Mouse (Mus musculus) liver, embryonic 14.5 days (tissue): ENCODE data around the gene Lrrtm4. TPM values are rescaled to one million over a fixed set of nuclear protein-coding genes. Genes with fewer than 3 reads are reported as not detected.

Source experiments
- ATAC-seq: fragments of 200-750 bp; cut with Nextera tagmentation; 2 replicates; pipeline ENCODE4 v1.8.0; 2017; ENCODE audit warnings: moderate number of reproducible peaks, mild to moderate bottlenecking, moderate library complexity; ENCODE audit not compliant: insufficient read depth
- DNase-seq, 3 experiments: peaks; one replicate each; pipeline ENCODE4 v3.0.0-alpha.2; 2012 to 2013; ENCODE audit warnings: low read depth in 3 of 3, low spot score in 3 of 3
- H3K27ac ChIP-seq: fragments of 300-500 bp; sonication (generic); 2 replicates; pipeline ENCODE4 v1.5.1; 2014; ENCODE audit warnings: moderate library complexity, mild to moderate bottlenecking, control low read depth, inconsistent platforms
- H3K27me3 ChIP-seq: fragments of 300-500 bp; sonication (generic); 2 replicates; pipeline ENCODE4 v1.6.1; 2014; ENCODE audit warnings: mild to moderate bottlenecking, low read length, moderate library complexity; ENCODE audit not compliant: control insufficient read depth, insufficient read depth
- H3K36me3 ChIP-seq: fragments of 300-500 bp; sonication (generic); replicated peaks from 2 replicates; pipeline ENCODE4 v1.6.1; 2014; ENCODE audit warnings: low read depth; ENCODE audit not compliant: control insufficient read depth, insufficient read depth
- H3K4me1 ChIP-seq, 2 experiments: fragments of 200-500 bp in 1 of 2; fragments of 300-500 bp in 1 of 2; sonication (generic) in 1 of 2; replicated peaks; 2 replicates each; pipeline ENCODE4 v1.6.1; 2012 to 2014; ENCODE audit warnings: antibody characterized with exemption in 1 of 2, inconsistent platforms in 1 of 2, low read length in 1 of 2; ENCODE audit not compliant: control insufficient read depth in 2 of 2, insufficient read depth in 2 of 2
- H3K4me2 ChIP-seq: fragments of 300-500 bp; sonication (generic); 2 replicates; pipeline ENCODE4 v1.6.1; 2014; ENCODE audit warnings: low read depth, mild to moderate bottlenecking, control low read depth, moderate library complexity
- H3K4me3 ChIP-seq, 2 experiments: fragments of 200-500 bp in 1 of 2; fragments of 300-500 bp in 1 of 2; sonication (generic) in 1 of 2; 2 replicates each; pipeline ENCODE4 v1.5.1; 2012 to 2014; ENCODE audit warnings: low read depth in 2 of 2, low read length in 2 of 2, mild to moderate bottlenecking in 2 of 2, control low read depth in 1 of 2, inconsistent platforms in 1 of 2, moderate library complexity in 1 of 2; ENCODE audit not compliant: insufficient read depth in 1 of 2
- H3K9ac ChIP-seq: fragments of 300-500 bp; sonication (generic); replicated peaks from 2 replicates; pipeline ENCODE4 v1.6.1; 2014; ENCODE audit warnings: mild to moderate bottlenecking, control low read depth, moderate library complexity
- H3K9me3 ChIP-seq: fragments of 300-500 bp; sonication (generic); 2 replicates; pipeline ENCODE4 v1.6.1; 2016; ENCODE audit warnings: low read length, mixed read lengths; ENCODE audit not compliant: control insufficient read depth
- CTCF ChIP-seq: IDR thresholded peaks from 2 replicates; pipeline ENCODE4 v1.5.1; 2016; ENCODE audit warnings: antibody characterized with exemption, low read depth, control low read depth
- EP300 ChIP-seq: IDR thresholded peaks from 2 replicates; pipeline ENCODE4 v1.6.1; 2016; ENCODE audit warnings: antibody characterized with exemption, low read depth
- WGBS: fragments of 180-500 bp; shearing (Covaris S2); extraction: QIAGEN DNeasy Blood & Tissue Kit; methylation state at CpG from one replicate; pipeline ENCODE4 v1.1.7; 2014; ENCODE audit not compliant: insufficient replicate concordance; 5-methylcytosine and 5-hydroxymethylcytosine counted together
- polyA plus RNA-seq, 2 experiments: library from polyadenylated mRNA; depleted of rRNA in 1 of 2; stranded (reverse) in 1 of 2; unstranded in 1 of 2; fragments of >200 nt; fragmentation: Nextera tagmentation in 1 of 2; extraction: Ambion mirVana in 1 of 2; gene quantifications; 2 replicates each; pipeline versions ENCODE4 v1.2.1 to v1.2.3; 2012 to 2014

Gene Lrrtm4
- polyA plus RNA-seq, 2 experiments, result 0.03 TPM; not detected in 1

DNA sequence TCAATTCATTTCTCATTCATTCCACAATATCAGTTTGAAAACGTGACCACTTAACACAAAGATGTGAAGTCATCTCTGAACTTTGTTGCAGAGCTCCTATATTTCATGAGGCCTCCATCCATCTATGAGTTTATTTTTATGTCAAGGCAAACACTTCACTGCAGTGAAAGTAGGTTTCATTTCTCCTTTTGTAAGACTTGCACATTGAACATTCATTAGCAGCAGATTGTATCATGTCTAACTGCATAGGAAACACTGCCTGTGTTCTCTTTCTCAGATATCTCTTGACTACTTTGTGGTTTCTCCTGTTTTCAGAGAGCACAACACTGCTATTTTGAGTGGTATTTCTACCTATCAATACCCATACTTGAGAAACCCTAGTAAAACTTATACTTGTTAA is 388.1 kb downstream of the Lrrtm4 start:
- Histone ChIP-seq H3K36me3 (no peaks in the 10 kb centered on the region), H3K4me2 (no peak overlapping the region), H3K9ac (no peak overlapping the region), H3K27me3 (no peaks in the 10 kb centered on the region), H3K4me3 (no peak overlapping the region), H3K27ac (no peak overlapping the region), H3K9me3 (no peaks in the 10 kb centered on the region), H3K4me1 (no peaks in the 10 kb centered on the region)
- WGBS, result 52% methylated on average over 1 of the region's 1 CpGs
- TF ChIP-seq EP300, result no peak
- DNase-seq (no peak), ATAC-seq (no peak)

DNA sequence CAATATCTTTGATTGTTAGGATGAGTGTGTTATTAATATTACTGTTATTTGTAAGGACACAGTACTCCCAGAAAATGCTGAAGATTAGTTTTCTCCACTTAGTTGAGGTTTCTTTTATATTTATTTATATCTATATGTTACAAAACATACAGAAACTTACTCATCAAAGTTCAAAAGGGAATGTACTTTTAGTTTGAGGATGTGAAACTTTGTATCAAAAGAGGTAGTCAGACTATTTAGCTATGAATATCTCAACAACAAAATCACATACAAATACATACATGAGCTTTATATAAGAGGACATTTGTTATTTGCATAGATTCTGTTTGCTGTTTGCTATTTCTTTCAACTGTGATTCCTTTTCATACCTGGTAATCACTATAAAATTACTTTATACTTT is 421.5 kb downstream of the Lrrtm4 start:
- Histone ChIP-seq H3K36me3 (no peaks in the 10 kb centered on the region), H3K4me1 (no peaks in the 10 kb centered on the region), H3K4me2 (no peak overlapping the region), H3K9me3 (no peaks in the 10 kb centered on the region), H3K9ac (no peak overlapping the region), H3K27ac (no peak overlapping the region), H3K4me3 (no peak overlapping the region), H3K27me3 (no peaks in the 10 kb centered on the region)
- ATAC-seq (no peak), DNase-seq (no peak)
- no peak for TF ChIP-seq CTCF
- no peak for TF ChIP-seq EP300

DNA sequence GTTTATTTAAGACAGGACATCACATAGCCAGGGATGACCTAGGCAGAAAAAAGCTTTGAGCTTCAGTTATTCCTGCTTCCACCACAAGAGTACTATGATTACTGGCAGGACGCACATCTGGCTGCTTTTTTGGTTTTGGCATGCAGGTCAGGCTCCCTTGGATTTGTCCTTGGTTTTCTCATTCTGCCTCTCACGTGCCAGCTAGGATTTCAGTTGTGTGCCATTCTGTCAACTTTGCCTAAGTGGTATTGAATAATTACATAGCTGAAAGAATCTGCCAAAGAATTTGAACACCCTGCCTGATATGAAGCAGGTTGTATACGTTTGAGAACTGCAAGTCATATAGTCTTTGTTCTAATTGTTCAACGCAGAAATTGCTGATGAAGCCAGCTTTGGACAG is 451.9 kb downstream of the Lrrtm4 start:
- Histone ChIP-seq H3K36me3 (no peaks in the 10 kb centered on the region), H3K4me1 (no peaks in the 10 kb centered on the region), H3K9ac (no peak overlapping the region), H3K4me3 (no peak overlapping the region), H3K9me3 (no peaks in the 10 kb centered on the region), H3K27ac (no peak overlapping the region), H3K27me3 (no peaks in the 10 kb centered on the region), H3K4me2 (no peak overlapping the region)
- ATAC-seq (no peak), DNase-seq (no peak)
- WGBS, result 54% methylated on average over 4 of the region's 4 CpGs
- TF ChIP-seq CTCF (no peak), EP300 (no peak)

DNA sequence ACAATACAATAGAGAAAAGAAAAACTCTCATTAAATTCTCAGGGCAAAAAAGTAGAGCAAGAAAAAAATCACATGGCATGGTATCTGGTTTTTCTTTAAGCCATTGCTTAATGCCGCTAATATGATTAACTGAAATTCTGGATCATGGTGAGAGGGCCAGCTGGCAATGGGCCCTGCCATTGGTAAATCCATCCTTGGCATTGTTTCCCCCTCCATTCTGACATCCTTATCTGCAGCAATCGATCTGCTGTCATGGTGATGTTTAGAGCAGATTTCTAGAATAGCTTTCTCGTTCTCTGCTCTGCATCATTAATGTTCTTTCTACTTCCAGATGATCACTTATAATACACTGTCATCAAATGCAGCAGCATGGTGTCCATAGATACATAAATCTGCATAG is 457.5 kb downstream of the Lrrtm4 start:
- Histone ChIP-seq H3K4me1 (no peaks in the 10 kb centered on the region), H3K27ac (no peak overlapping the region), H3K9ac (no peak overlapping the region), H3K4me3 (no peak overlapping the region), H3K9me3 (no peaks in the 10 kb centered on the region), H3K27me3 (no peaks in the 10 kb centered on the region), H3K36me3 (no peaks in the 10 kb centered on the region), H3K4me2 (no peak overlapping the region)
- no peak for DNase-seq
- no peak for ATAC-seq
- WGBS, result 72% methylated on average over 3 of the region's 3 CpGs
- no peak for TF ChIP-seq CTCF
- TF ChIP-seq EP300, result no peak

DNA sequence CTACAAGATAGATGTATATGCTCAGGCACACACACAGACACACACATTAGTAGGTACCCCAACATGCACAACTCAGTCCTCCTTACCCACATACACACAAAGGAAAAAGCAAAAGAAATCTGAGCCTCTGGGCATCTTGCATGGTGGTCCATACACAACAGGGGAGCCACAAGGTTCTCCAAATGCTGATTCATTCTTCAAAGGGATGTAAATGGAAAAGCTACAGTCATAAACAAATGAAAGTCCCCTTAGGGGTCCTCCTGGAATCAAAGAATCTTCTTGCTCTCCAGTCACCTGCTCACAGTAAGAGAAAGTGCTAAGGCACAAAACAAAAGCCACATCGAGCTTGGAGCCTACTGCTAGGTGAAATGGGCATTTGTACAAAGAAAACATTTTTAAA is 526.3 kb downstream of the Lrrtm4 start:
- Histone ChIP-seq H3K36me3 (no peaks in the 10 kb centered on the region), H3K9me3 (no peaks in the 10 kb centered on the region), H3K4me3 (no peak overlapping the region), H3K4me1 (no peaks in the 10 kb centered on the region), H3K27me3 (no peaks in the 10 kb centered on the region), H3K27ac (no peak overlapping the region), H3K4me2 (no peak overlapping the region), H3K9ac (no peak overlapping the region)
- 22% methylated on average over 1 of the region's 1 CpGs for WGBS
- no peak for DNase-seq
- no peak for ATAC-seq
- TF ChIP-seq EP300, result no peak
- no peak for TF ChIP-seq CTCF

GRCm38 (mm10) chr6:80549907-80550306 is 531.2 kb downstream of the Lrrtm4 start:
- H3K4me3 ChIP-seq, result no peak overlapping the region
- ATAC-seq, result no peak
- no peak for DNase-seq

More at GRCm38 (mm10) chr6:80549907-80550306, 531.2 kb downstream of the Lrrtm4 start:
- Histone ChIP-seq H3K36me3 (no peaks in the 10 kb centered on the region), H3K4me1 (no peaks in the 10 kb centered on the region), H3K9ac (no peak overlapping the region), H3K9me3 (no peaks in the 10 kb centered on the region), H3K27me3 (no peaks in the 10 kb centered on the region), H3K27ac (no peak overlapping the region), H3K4me2 (no peak overlapping the region)
- TF ChIP-seq EP300 (no peak), CTCF (no peak)
